Mouse (Mus musculus): ENCODE measurements around the gene Myo15.

The Myo15 gene

GRCm38 (mm10) chr11:60469039-60469438 lies at the start of gene Myo15:
Gene Myo15, plus strand, starts transcription at chr11:60469339.
- DNase-seq (ENCODE audit: low read depth, low spot score): no peak

- DNase-seq (ENCODE audit: low read depth, low spot score): peak; percentile 43
Measured at GRCm38 (mm10) chr11:60422046-60422668, 47.0 kb upstream of the Myo15 start.

- peak; percentile 83 for DNase-seq (ENCODE audit: low read depth, low spot score)
Measured at GRCm38 (mm10) chr11:60423006-60423405, 46.1 kb upstream of the Myo15 start.

GRCm38 (mm10) chr11:60426417-60426816 lies 42.7 kb upstream of the Myo15 start:
- no peak for DNase-seq (ENCODE audit: low read depth, low spot score)

- no peak for DNase-seq (ENCODE audit: low read depth, low spot score)
Measured at GRCm38 (mm10) chr11:60427628-60428027, 41.5 kb upstream of the Myo15 start.

- no peak for DNase-seq (ENCODE audit: low read depth, low spot score)
Measured at GRCm38 (mm10) chr11:60433501-60433900, 35.6 kb upstream of the Myo15 start.

- no peak for DNase-seq (ENCODE audit: low read depth, low spot score)
Measured at GRCm38 (mm10) chr11:60435133-60435532, 34.0 kb upstream of the Myo15 start.

GRCm38 (mm10) chr11:60436618-60437017 lies 32.5 kb upstream of the Myo15 start:
- DNase-seq (ENCODE audit: low read depth, low spot score): no peak

- DNase-seq (ENCODE audit: low read depth, low spot score): peak; percentile 74
Measured at GRCm38 (mm10) chr11:60439621-60440020, 29.5 kb upstream of the Myo15 start.

GRCm38 (mm10) chr11:60440176-60440575 lies 29.0 kb upstream of the Myo15 start:
- peak; percentile 82 for DNase-seq (ENCODE audit: low read depth, low spot score)

GRCm38 (mm10) chr11:60442896-60443295 lies 26.2 kb upstream of the Myo15 start:
- no peak for DNase-seq (ENCODE audit: low read depth, low spot score)

- DNase-seq (ENCODE audit: low read depth, low spot score): peak; percentile 80
Measured at GRCm38 (mm10) chr11:60444007-60444406, 25.1 kb upstream of the Myo15 start.

GRCm38 (mm10) chr11:60454080-60454744 lies 14.9 kb upstream of the Myo15 start, which contains the start of gene Drg2:
Gene Drg2, plus strand, starts transcription at chr11:60454591.
- peak; percentile 97 for DNase-seq (ENCODE audit: low read depth, low spot score)

GRCm38 (mm10) chr11:60454745-60455087 lies 14.4 kb upstream of the Myo15 start:
- no peak for DNase-seq (ENCODE audit: low read depth, low spot score)

- peak; percentile 55 for DNase-seq (ENCODE audit: low read depth, low spot score)
Measured at GRCm38 (mm10) chr11:60457973-60458372, 11.2 kb upstream of the Myo15 start.

- peak; percentile 71 for DNase-seq (ENCODE audit: low read depth, low spot score)
Measured at GRCm38 (mm10) chr11:60465943-60466380, 3.2 kb upstream of the Myo15 start.

GRCm38 (mm10) chr11:60470743-60471142 lies 1.6 kb downstream of the Myo15 start:
- DNase-seq (ENCODE audit: low read depth, low spot score): peak; percentile 60

- peak; percentile 54 for DNase-seq (ENCODE audit: low read depth, low spot score)
Measured at GRCm38 (mm10) chr11:60474534-60474933, 5.4 kb downstream of the Myo15 start.

GRCm38 (mm10) chr11:60475668-60476362 lies 6.7 kb downstream of the Myo15 start:
- no peak for DNase-seq (ENCODE audit: low read depth, low spot score)

- peak; percentile 68 for DNase-seq (ENCODE audit: low read depth, low spot score)
Measured at GRCm38 (mm10) chr11:60478121-60478520, 9.0 kb downstream of the Myo15 start.

GRCm38 (mm10) chr11:60486267-60486666 lies 17.1 kb downstream of the Myo15 start:
- DNase-seq (ENCODE audit: low read depth, low spot score): no peak

GRCm38 (mm10) chr11:60492726-60493125 lies 23.6 kb downstream of the Myo15 start:
- no peak for DNase-seq (ENCODE audit: low read depth, low spot score)

GRCm38 (mm10) chr11:60495692-60496091 lies 26.6 kb downstream of the Myo15 start:
- no peak for DNase-seq (ENCODE audit: low read depth, low spot score)
